Mouse (Mus musculus) pancreas, adult 10 weeks (tissue): Measurements from ENCODE around the gene B020031M17Rik. TPM values are rescaled to one million over a fixed set of nuclear protein-coding genes. Genes with fewer than 3 reads are reported as not detected.

Experiments used
- polyA plus RNA-seq: library from polyadenylated mRNA; stranded (reverse); fragments of 350-450 nt; fragmentation: Illumina TruSeq; extraction: RNeasy Lipid Tissue Mini Kit (QIAGEN cat#74804); gene quantifications from one replicate; pipeline ENCODE4 v1.2.3, GENCODE M21; 2015; ENCODE audit warnings: low read depth, low replicate concordance; ENCODE audit not compliant: insufficient read depth

Gene B020031M17Rik
- polyA plus RNA-seq = not detected

DNA sequence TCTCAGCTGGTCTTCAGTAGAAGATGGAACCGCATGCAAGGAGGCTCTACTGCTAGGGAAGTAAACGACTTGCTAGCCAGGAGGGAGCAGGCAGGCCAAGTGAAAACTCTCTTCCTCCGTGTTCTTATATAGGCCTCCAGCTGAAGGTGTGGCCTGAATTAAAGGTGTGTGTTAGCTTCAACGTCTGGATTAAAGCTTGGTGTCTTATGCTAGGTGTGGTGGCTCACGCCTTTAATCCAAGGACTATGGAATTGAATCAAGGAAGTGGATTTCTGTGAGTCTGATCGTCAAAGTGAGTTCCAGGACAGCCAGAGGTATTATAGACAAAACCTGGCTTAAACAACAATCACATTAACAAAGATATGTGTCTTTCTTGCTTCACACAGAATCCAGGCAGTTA lies at the start of gene B020031M17Rik:
TSS of gene B020031M17Rik (minus strand) at position 101 of the 400 bp plus-strand sequence.

GRCm38 (mm10) chr13:119929172-119929571 lies 21.4 kb downstream of the B020031M17Rik start, which contains the start of gene Gm21761:
Gm21761 (minus strand) TSS chr13:119929272.

Other genes with a start within 250 kb of the B020031M17Rik start
- gene Nim1k, start 194.9 kb downstream of the B020031M17Rik start, polyA plus RNA-seq = 0.31 TPM
- gene Zfp131, start 159.9 kb downstream of the B020031M17Rik start, polyA plus RNA-seq = 5.7 TPM
- gene AF067063, start 120.6 kb downstream of the B020031M17Rik start, polyA plus RNA-seq = not detected
- not detected for gene D13Ertd608e, start 114.8 kb downstream of the B020031M17Rik start, polyA plus RNA-seq
- not detected for gene Tcstv1, start 56.0 kb downstream of the B020031M17Rik start, polyA plus RNA-seq
- not detected for gene Gm21761, start 21.5 kb downstream of the B020031M17Rik start, polyA plus RNA-seq
- gene Gm36079, start 76.2 kb upstream of the B020031M17Rik start, polyA plus RNA-seq = not detected
- gene Gm21188, start 101.4 kb upstream of the B020031M17Rik start, polyA plus RNA-seq = 0.96 TPM
- not detected for gene Gm20767, start 189.4 kb upstream of the B020031M17Rik start, polyA plus RNA-seq
- not detected for gene Gm21818, start 221.6 kb upstream of the B020031M17Rik start, polyA plus RNA-seq